Mouse (Mus musculus) left cerebral cortex, postnatal 25 days (tissue): Measurements from ENCODE around the gene Inpp5a. TPM values are rescaled to one million over a fixed set of nuclear protein-coding genes. Genes with fewer than 3 reads are reported as not detected.

Source experiments
- DNase-seq, 2 experiments: peaks; one replicate each; pipeline ENCODE4 v3.0.0; 2022; ENCODE audit warnings: low spot score in 2 of 2, mixed read lengths in 1 of 2
- intact Hi-C: fragments of 180-260 bp; cut with DNase I; formaldehyde crosslinking; loops from one replicate; pipeline ENCODE4 v1.15.1; 2025
- total RNA-seq, 2 experiments: library from RNA; stranded (reverse); gene quantifications; 2 replicates each; pipeline ENCODE4 v1.2.3; 2021

The Inpp5a gene
- total RNA-seq, 2 experiments from 2014 or later: 58.5 to 59.2 TPM

DNA sequence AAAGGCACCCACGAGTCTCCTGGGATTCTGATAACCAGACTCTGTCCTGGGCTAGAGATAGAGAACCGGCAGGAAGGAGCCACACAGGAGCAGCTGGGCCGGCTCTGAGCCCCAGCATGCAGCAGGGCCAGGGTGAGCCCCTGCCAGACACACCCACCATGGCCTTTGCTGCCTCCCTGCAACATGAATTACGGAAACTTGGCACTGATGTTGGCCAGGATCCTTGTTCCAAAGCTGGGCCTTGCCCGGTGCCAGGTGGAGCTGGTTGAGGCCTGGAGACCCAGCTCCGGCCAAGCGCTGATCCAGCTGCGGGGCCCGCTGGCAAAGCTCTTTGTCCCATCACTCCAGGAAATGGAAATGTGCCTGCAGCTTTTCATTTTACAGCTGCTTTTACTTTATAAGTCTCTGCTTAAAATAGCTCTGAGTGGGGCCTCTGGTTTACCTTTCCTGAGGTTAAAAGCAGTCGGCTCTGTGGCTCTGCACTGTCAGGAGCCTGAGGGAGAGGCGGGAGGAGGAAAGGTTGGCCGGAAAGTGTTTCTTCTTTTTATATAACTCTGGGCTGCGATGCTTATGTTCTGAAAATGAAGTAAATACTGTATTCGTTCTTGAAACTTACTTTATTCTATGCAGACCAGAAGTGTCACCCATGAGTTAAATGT is 20.1 kb upstream of the Inpp5a start:
- intact Hi-C loops: no loop called here
- DNase-seq: no peak

DNA sequence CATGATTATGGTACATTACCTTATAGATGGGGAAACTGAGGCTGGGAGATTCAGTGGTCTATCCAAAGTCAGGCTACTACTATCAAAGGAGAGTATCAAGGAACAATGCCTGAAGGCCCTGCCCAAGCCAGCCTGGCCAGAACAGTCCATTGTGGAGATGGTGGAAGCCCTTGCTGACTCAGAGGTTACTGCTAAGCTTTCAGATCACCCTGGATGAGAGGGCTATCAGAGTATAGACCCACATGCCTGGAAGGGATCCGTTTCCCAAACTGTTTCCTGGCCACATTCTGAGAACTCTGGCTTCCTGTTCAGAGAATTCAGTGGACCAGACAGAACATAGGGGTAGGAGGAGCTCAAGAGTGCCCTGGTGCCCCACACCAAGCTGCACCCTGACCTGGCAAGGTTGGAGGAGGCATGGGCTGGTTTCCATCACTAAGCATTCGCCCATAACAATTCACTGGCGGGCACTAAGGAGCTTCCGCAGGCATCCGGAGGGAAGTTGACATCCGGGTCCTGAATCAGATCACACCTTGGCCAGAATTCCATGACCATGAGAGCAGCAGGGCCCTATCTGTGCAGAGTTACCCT is 19.3 kb upstream of the Inpp5a start:
- intact Hi-C loops: no loop called here

DNA sequence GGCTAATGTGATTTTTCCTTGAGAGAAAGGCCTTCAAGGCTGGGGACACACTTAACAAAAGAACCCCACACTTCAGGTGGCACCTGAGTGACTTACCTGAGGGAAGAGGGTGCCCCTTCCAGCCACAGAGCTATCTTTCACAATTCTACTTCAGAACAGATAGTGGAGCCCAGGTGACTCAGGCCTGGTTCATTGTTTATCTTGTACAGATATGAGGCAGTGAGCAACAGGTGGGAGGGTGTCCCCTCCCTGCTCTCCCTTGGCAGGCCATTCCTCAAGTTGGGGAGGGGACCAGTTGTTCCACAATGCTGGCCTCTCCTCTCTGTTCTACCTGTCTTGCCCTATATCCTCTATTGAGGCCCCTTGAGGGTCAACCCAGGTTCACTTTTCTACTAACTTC is 17.5 kb upstream of the Inpp5a start:
- no peak for DNase-seq
- intact Hi-C loops: no loop called here

More for the DNA sequence above, 19.3 kb upstream of the Inpp5a start:
- no peak for DNase-seq

DNA sequence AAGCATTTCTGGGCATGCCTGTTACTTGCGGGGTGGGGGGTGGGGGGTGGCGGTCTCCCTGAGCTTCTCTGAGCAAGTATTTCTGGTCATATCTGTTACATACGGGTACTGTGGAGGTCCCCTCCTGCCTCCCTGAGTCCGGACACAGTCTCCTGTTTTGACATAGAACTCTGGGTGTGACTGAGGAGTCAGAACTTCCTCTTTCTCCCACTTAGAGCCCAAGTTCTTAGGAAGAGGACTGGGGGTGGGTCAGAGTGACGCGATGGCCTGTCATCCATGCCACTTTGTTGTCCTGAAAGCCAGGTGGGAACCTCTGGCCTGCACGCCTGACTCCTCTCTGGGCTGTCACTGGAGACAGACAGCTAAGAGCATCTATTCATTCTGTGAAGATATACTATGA is 11.5 kb upstream of the Inpp5a start:
- intact Hi-C loops: no loop called here
- DNase-seq: no peak

DNA sequence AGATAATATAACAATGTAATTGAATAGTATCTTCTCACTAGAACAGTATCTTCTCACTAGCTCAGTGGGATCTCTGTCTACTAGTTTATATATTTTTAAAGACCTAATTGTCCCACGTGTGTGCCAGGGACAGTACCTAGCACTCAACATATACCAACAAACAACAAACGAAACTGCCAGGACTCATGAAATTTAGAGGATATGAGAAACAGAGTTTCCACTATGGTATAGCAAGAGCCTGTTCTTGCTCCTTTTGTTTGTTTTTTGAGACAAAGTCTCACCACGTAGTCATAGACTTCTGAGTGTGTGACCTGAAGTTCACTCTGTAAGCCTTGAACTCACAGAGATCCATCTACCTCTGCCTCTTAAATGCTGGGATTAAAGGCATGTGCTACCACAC is 10.6 kb upstream of the Inpp5a start:
- intact Hi-C loops: no loop called here
- no peak for DNase-seq

DNA sequence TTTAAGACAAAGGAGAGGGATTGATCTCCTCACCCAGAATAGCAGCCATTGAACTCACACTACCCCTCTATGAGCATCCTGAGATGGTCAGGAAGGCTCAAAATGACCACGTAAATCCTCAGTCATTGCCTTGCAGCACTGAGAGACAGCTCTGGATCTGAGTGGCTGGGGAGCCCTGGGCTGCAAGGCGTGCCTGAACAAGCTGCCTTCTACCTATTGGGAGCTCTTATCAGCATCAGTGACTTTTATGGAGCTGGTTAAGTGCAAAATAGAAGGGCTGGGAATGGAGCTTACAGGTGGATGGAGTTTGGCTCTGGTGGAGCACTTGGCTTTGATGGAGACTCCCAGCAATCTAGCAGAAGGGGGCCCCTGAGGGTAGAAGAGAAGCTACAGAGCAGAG is 9.2 kb upstream of the Inpp5a start:
- no peak for DNase-seq
- intact Hi-C loops: no loop called here

DNA sequence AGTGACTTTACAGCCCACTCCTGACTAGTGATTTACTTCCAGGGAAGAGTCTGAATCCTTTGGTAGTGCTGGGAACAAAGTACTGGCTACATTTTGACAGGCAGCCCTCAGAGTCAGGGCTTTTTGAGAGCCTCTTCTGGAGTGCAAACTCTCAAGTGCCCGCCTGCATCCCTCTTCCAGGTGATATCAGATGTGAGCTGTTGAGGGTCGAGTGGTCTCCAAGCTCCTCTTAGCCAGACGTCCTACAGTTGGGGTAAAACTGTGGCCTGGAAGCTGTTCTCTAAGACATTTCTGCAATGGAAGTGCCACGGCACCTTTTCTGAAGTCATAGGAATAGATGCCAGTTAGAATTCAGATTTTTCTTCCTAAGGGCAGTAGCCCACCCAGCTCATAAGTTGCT is 8.7 kb upstream of the Inpp5a start:
- intact Hi-C loops: no loop called here
- DNase-seq: no peak

DNA sequence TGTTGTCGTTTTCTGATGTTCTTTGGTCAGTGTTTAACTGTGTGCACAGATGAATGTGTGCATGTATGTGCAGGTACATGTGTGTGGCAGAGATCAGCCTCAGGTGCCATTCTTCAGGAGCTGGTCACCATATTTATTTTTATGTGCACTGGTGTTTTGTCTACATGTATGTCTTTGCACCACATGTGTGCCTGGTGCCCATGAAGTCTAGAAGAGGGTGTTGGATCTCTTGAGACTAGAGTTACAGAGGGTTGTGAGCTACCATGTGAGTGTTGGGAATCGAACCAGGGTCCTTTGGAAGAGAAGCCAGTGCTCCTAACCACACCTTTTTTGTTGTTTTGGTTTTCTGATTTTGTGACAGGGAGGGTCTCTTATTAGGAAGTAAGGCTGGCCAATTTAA is 7.0 kb upstream of the Inpp5a start:
- DNase-seq: no peak
- intact Hi-C loops: no loop called here

DNA sequence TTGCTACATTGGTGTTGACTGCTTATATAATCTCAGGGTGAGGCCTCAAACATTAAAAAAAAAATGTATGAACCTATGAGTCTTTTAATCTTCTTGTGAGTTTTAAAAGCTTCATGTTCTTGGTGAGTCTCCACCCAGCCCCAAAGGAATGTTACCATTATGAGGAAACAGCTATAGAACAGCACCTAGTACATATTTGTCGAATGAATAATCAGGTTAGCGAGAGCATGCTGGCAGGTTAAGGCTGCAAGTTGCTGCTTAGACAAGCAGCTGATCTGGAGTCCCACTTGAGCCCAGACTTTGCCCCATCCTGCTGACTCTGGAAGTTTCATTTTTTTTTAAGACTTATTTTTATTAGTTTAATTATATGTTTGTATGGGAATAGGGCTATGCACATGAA is 6.1 kb upstream of the Inpp5a start:
- no peak for DNase-seq
- intact Hi-C loops: no loop called here

DNA sequence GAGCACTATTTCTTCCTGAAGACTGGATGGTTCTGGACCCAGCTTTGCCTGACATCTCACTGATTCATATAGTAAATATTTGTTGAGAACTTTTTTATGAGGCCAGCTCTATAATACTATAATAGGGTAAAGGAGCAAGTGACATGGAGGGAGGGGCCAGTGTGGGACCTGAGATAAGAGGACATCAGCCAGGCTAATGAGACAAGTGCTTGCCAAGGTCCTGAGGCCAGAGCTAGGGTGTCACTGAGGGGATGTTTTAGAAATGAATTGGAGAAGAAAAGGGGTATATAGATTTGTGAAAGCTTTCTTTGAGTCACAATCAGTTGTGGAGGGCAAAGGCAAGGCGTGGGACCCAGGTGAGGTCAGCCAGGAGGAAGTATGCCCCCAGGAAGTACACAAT is 4.4 kb upstream of the Inpp5a start:
- intact Hi-C loops: no loop called here
- DNase-seq: no peak

DNA sequence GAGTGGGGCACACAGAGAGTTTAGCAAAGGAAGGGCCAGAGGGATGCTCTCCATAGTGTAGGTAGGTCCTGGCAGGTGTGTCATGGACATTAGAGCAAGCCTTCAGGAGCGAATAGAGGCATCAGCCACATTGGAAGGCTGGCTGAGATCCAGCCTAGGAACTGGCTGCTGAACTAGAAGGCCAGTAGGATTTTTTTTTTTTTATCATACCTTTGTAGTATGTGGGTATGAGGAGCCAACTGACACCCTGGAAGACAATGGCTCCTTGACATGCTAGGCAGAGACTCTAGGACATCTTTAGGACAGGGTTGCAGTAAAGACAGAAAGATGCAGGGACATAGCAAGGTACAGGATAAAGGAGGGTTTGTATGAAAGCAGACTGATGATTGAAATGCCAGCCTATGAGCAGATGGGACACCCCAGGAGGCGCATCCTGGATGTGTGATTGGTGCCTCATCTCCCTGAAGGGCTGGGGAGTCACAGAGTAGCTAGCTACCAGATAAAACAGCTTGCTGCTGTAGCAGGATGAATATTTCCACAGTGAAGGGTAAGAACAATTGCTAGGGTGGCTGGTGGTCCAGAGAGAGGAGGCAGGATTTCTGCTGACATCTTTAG is 3.9 kb upstream of the Inpp5a start:
- intact Hi-C loops: loop anchor here (5.0 kb wide), 1 partner anchor 173 kb away; the partner anchor contains the start of genes Lrrc27 and Stk32c
- DNase-seq: no peak

DNA sequence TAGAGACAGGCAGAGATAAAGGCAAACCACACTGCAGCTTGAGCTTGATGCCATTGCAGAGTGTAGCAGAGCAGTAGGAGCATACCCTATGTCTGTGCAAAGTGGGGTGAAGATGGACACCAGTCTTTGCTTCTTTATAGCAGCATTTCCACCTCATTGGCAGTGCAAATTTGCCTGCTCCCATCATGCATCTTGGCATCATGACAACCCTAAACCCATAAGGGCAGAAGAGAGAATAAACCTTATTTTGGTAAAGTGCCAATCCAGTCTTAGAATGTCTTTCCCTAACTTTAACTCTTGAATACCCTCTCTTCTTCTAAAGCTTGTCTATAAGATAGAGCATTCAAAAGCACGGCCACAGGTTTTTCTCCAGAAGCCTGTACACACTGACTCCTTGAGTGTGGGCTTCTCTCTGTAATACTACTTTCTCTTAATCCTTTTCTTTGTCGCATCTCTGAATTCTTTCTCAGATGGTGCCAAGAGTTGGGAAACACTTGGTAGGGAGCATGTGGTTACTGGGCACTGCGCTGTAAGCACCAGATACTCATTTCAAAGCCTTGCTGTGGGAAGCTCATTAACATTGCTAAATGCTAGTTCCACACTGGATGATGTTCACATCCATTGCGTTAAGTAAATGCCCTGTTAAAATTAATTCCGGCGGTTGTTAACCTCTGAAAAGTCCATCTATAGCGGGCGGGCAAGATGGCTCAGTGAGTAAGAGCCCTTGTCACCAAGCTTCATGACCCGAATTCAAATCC is 1.8 kb upstream of the Inpp5a start:
- intact Hi-C loops: loop anchor here (5.0 kb wide), 1 partner anchor 175 kb away; the partner anchor contains the start of genes Lrrc27 and Stk32c
- no peak for DNase-seq

DNA sequence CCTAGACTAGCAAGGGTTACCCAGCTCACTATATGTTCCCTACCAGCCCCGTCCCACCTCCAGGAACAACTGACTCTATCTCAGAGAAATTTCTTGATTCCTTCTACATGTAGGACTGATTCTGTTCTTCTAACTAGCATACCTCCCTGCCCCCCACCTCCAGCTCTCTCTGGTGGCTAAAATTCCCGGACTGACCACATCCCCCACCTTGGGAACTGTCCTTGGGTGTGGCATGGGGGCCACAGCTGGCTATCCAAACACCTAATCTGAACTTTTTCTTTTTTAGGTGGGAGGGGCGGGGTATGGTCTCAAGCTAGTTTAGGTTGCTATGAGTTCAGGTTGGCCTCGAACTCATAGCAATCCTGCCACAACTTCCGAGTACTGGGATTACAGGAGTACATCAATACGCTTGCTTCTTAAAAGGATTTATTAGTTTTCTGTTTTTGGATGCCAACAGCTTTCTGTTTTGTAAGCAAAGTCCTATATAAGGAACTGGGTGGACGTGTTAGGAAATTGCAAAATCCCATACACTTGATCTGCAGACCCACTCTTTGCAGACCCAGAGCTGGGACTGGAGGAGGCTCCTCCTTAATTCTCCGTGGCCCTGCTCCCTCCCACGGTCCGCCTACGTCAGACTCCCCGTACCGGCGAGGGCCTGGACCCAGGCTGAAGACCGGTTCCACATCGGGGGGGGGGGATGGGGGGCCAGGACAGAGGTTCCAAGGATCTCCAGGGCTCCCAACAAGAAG is 814 bp upstream of the Inpp5a start:
- intact Hi-C loops: loop anchor here (2.0 to 5.0 kb wide), 2 partner anchors 37 to 176 kb away; partner anchors contain the start of genes Lrrc27 and Stk32c
- DNase-seq: no peak

DNA sequence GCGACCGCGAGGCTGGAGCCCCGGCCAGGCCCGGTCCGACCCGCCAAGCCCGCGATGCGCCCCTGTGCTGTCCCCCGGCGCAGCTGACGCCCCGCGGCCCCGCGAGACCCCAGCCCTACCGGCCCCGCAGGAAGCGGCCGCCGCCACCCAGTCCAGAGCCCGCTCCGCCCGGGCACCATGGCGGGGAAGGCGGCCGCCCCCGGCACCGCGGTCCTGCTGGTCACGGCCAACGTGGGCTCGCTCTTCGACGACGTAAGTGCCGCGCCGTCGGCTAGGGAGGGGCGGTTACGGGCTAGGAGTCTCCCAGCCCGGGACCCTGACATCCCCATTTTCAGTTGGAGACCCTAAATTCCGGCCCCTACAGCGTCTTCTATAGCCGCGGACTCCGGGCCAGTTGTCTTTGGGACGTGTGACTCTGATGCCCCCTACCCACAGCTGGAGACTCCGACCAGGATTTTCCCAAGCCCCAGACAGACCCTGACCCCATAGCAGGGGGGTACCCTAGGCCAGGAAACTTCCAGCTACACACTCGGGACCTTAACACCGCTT is 378 bp downstream of the Inpp5a start:
- DNase-seq: no peak
- intact Hi-C loops: loop anchor here (2.0 to 5.0 kb wide), 2 partner anchors 38 to 177 kb away; partner anchors contain the start of genes Lrrc27 and Stk32c

DNA sequence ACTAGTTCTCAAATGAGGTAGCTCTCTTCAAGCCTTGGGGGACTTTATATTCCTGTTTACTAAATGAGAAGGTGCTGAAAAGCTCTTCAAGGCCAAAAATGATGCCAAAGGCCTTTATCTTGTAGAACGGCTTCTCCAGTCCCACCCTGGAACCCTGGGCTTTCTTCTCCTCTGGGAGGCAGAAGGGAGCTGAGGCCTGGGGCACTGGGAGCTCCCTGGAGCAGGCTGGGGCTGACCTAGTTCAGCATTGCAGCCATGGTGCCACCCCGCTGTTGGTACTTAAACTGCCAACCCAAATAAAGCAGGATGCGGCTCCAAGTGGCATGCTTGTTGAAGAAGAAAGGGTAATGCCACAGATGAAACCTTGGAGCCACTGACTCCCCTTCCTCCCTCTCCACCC is 1.5 kb downstream of the Inpp5a start:
- peak; percentile 32 to 45 for DNase-seq
- intact Hi-C loops: loop anchor here (2.0 kb wide), 2 partner anchors 82 to 88 kb away; no protein-coding TSS in a partner anchor

DNA sequence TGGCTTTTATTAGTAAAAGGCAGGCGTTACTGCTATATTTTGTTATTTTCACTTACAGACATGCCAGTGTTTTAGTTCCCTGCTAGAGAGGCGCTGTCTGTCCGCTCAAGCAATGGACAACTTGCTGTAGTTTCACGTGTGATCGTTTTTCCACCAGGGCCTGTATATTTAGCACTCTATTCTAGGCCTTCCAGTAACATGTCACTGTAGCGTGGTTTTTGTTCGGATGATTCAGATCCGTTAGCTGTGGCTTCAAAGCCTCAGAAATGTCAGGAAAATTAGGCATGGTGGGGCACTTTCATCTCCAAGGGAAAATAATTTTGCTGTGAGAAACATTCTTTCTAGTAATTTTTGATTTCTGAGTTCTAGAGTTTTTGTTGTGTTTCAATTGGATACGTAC is 2.0 kb downstream of the Inpp5a start:
- intact Hi-C loops: loop anchor here (2.0 kb wide), 2 partner anchors 82 to 88 kb away; no protein-coding TSS in a partner anchor
- peak in 1 of 2 experiments; percentile 64 for DNase-seq

DNA sequence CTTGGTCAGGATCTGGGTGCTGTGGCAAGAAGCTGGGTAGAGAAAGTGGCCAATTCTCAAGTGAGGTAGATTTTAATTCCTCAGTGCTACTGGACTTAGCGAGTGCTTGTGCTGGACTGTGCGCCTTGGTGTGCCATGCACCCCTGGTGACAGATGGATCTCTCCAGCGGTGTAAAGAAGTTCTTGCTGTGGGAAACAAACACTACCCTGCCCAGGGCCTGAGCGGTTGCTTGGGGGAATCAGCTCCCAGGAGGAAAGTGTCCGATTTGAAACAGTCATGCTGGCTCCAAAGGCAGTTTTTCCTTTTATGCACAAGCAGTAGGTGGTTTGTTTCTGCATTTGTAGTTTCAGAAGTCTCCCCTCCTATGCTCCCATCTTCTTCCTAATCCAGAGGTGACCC is 2.8 kb downstream of the Inpp5a start:
- intact Hi-C loops: loop anchor here (2.0 kb wide), 2 partner anchors 81 to 89 kb away; no protein-coding TSS in a partner anchor

DNA sequence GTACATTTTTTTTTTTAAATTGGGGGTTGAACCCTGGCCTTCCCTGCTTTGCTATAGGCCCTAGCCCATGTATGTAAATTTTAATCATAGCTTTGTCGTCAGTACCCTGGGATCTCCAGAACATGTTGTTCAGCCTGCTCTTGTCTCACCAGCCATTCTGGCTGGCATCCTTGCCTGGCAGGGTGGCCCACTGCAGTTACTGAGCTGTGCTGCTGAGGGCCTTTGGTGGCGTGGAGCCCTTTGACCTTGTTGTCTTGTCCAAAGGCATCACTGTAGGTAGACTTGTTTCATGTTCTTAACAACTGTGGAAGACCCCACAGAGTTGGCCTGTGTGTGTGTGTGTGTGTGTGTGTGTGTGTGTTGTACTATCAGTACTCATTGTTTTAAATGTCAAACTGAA is 3.2 kb downstream of the Inpp5a start:
- intact Hi-C loops: no loop called here
- no peak for DNase-seq

More for the DNA sequence above, 2.8 kb downstream of the Inpp5a start:
- DNase-seq: no peak

DNA sequence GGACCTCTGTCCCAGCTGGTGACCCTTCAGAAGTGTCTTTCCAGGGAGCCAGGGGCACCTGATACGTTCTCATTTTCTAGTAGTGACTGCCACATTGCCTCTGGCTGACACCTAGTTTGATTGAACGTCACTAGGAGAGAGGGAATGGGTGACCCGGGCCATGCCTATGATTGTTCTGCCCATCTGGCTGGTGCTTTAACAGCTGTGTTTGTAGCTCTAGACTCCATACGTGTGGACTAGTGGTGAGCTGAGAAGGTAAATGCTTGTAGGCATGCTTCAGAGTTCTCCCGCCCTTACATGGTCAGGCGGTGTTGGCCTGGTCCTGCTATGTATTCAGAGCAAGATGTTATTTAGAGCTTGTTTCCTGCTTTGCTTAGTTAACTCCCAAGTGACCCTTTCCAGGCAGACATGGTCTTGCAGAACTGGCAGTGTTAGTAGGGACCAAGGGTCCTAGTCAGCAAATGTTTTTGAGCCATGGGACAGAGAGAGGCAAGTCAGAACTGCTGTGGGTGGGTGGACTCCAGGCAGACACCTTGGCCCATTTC is 3.9 kb downstream of the Inpp5a start:
- intact Hi-C loops: no loop called here
- no peak for DNase-seq
